Mouse (Mus musculus) splenic B cell, adult 2 months (primary cell): Measurements from ENCODE around the gene Gltpd2.

Source experiments
- DNase-seq: peaks from one replicate; pipeline ENCODE4 v3.0.0-alpha.2; 2011; ENCODE audit warnings: low read depth, low spot score
- H3K27me3 ChIP-seq: 2 replicates; pipeline ENCODE4 v1.6.1; 2012; ENCODE audit warnings: mild to moderate bottlenecking, low read length, moderate library complexity, mixed read lengths; ENCODE audit not compliant: control insufficient read depth, poor library complexity, insufficient read depth, severe bottlenecking
- H3K36me3 ChIP-seq: 2 replicates; pipeline ENCODE4 v1.6.1; 2012; ENCODE audit warnings: mild to moderate bottlenecking, low read length, moderate library complexity, mixed read lengths; ENCODE audit not compliant: control insufficient read depth, poor library complexity, insufficient read depth, severe bottlenecking

Gene Gltpd2

DNA sequence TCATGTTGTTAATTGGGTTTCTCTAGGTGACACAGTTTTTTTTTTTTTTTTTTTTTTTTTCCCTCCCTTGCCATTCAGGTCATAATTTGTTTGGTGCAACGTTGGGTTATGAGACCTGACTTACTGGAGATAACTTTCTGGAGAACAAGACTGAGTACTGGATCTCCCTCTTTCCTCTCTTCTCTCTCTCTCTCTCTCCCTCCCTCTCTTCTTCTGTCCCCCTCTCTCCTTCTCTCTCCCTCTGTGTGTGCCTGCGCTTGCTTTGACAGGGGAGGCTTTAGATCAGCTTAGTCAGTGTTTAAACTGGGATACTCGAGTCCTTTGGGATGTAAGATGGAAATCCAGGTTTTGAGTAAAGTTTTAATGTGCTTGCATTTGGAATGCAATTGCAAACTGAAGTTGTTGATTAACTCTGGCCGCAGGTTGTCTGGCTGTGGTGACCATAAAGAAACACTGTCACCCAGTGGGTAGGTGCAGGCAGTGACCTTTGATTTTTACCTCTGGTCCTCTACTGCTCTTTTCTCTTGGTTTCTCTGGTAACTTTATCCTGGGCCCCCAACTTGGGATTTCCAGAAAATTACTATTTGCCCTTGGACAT lies 45.4 kb downstream of the Gltpd2 start:
- no peak for DNase-seq
- no peaks in the 10 kb centered on the region for H3K27me3 ChIP-seq
- H3K36me3 ChIP-seq = no peaks in the 10 kb centered on the region

DNA sequence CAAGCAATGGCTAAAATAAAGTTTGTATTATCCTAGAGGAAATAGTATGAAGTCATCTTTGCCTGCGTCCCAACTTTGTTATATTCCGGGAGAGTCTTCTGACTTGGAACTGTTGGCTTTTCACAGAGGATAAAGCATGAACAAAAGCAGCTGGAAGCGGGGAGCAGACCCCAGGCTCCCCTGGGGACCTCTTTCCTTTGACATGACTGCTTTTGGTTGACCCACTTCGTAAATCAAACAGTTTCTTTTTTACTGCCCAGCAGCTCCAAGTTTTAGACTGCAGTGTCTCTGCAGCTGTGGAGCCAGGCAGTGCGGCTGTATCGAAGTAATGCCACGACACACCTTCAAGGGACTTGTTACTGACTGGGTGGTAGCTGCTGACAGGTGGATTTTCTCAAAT lies 47.6 kb downstream of the Gltpd2 start:
- no peak for DNase-seq
- no peaks in the 10 kb centered on the region for H3K27me3 ChIP-seq
- no peaks in the 10 kb centered on the region for H3K36me3 ChIP-seq
